Mouse (Mus musculus) midbrain, embryonic 10.5 days (tissue): ENCODE measurements around the gene Calb2. TPM values are rescaled to one million over a fixed set of nuclear protein-coding genes. Genes with fewer than 3 reads are reported as not detected.

ENCODE experiments used
- DNase-seq: peaks from one replicate; pipeline ENCODE4 v3.0.0-alpha.2; 2017; ENCODE audit warnings: low spot score
- H3K27ac ChIP-seq: fragments of 300-500 bp; sonication (generic); replicated peaks from 2 replicates; pipeline ENCODE4 v1.5.1; 2016; ENCODE audit warnings: mild to moderate bottlenecking
- H3K27me3 ChIP-seq: fragments of 300-500 bp; sonication (generic); 2 replicates; pipeline ENCODE4 v1.6.1; 2016; ENCODE audit warnings: low read depth, mild to moderate bottlenecking; ENCODE audit not compliant: poor library complexity, severe bottlenecking
- H3K36me3 ChIP-seq: fragments of 300-500 bp; sonication (generic); 2 replicates; pipeline ENCODE4 v1.6.1; 2016; ENCODE audit warnings: mild to moderate bottlenecking, moderate library complexity
- H3K4me1 ChIP-seq: fragments of 300-500 bp; sonication (generic); 2 replicates; pipeline ENCODE4 v1.6.1; 2016
- H3K4me3 ChIP-seq: fragments of 300-500 bp; sonication (generic); 2 replicates; pipeline ENCODE4 v1.5.1; 2016; ENCODE audit warnings: mild to moderate bottlenecking, moderate library complexity
- H3K9me3 ChIP-seq: fragments of 300-500 bp; sonication (generic); replicated peaks from 2 replicates; pipeline ENCODE4 v1.6.1; 2016; ENCODE audit warnings: mild to moderate bottlenecking
- WGBS: fragments of 180-500 bp; shearing (Covaris S2); methylation state at CpG from one replicate; pipeline ENCODE4 v1.1.7; 2016; 5-methylcytosine and 5-hydroxymethylcytosine counted together
- polyA plus RNA-seq: library from polyadenylated mRNA; unstranded; fragments of >200 nt; fragmentation: Nextera tagmentation; extraction: Ambion mirVana; gene quantifications from 2 replicates; pipeline ENCODE4 v1.2.1, GENCODE M21; 2016

Calb2 gene
- polyA plus RNA-seq, 1 experiment from 2014 or later: 2.4 TPM

GRCm38 (mm10) chr8:110174826-110175225, 6.8 kb upstream of the Calb2 start:
- DNase-seq: no peak

GRCm38 (mm10) chr8:110172161-110172560, 4.2 kb upstream of the Calb2 start:
- H3K4me3 ChIP-seq: no peak overlapping the region
- H3K9me3 ChIP-seq: no peaks in the 10 kb centered on the region
- DNase-seq: no peak
- 53% methylated on average over 6 of the region's 6 CpGs for WGBS
- no peaks in the 10 kb centered on the region for H3K36me3 ChIP-seq
- peaks cover 31% of the 10 kb centered on the region for H3K27me3 ChIP-seq
- H3K27ac ChIP-seq: no peak overlapping the region
- peaks cover 16% of the 10 kb centered on the region for H3K4me1 ChIP-seq

More at GRCm38 (mm10) chr8:110174826-110175225, 6.8 kb upstream of the Calb2 start:
- WGBS: 91% methylated on average over 4 of the region's 4 CpGs
- peaks cover 17% of the 10 kb centered on the region for H3K4me1 ChIP-seq
- H3K36me3 ChIP-seq: no peaks in the 10 kb centered on the region
- peaks cover 5% of the 10 kb centered on the region for H3K27me3 ChIP-seq
- H3K27ac ChIP-seq: no peak overlapping the region
- no peak overlapping the region for H3K4me3 ChIP-seq
- no peaks in the 10 kb centered on the region for H3K9me3 ChIP-seq

GRCm38 (mm10) chr8:110166270-110166669, 1.7 kb downstream of the Calb2 start:
- no peaks in the 10 kb centered on the region for H3K9me3 ChIP-seq
- WGBS: 80% methylated on average over 8 of the region's 8 CpGs
- peaks cover 41% of the 10 kb centered on the region for H3K27me3 ChIP-seq
- no peak overlapping the region for H3K4me3 ChIP-seq
- no peaks in the 10 kb centered on the region for H3K36me3 ChIP-seq
- peaks cover 9% of the 10 kb centered on the region for H3K4me1 ChIP-seq
- no peak for DNase-seq
- no peak overlapping the region for H3K27ac ChIP-seq

GRCm38 (mm10) chr8:110162007-110162406, 6.0 kb downstream of the Calb2 start:
- H3K36me3 ChIP-seq: no peaks in the 10 kb centered on the region
- H3K4me3 ChIP-seq: no peak overlapping the region
- H3K27ac ChIP-seq: no peak overlapping the region
- H3K9me3 ChIP-seq: no peaks in the 10 kb centered on the region
- H3K27me3 ChIP-seq: peaks cover 8% of the 10 kb centered on the region; the same call in 1 of the 2 replicates
- no peak for DNase-seq
- H3K4me1 ChIP-seq: no peaks in the 10 kb centered on the region
- 87% methylated on average over 6 of the region's 6 CpGs for WGBS

GRCm38 (mm10) chr8:110152951-110153350, 15.1 kb downstream of the Calb2 start:
- no peak overlapping the region for H3K27ac ChIP-seq
- no peaks in the 10 kb centered on the region for H3K4me1 ChIP-seq
- no peaks in the 10 kb centered on the region for H3K27me3 ChIP-seq
- no peaks in the 10 kb centered on the region for H3K9me3 ChIP-seq
- no peak for DNase-seq
- no peak overlapping the region for H3K4me3 ChIP-seq
- WGBS: 78% methylated on average over 6 of the region's 6 CpGs
- no peaks in the 10 kb centered on the region for H3K36me3 ChIP-seq

GRCm38 (mm10) chr8:110145538-110145937, 22.5 kb downstream of the Calb2 start:
- Histone ChIP-seq H3K9me3 (no peaks in the 10 kb centered on the region), H3K4me1 (no peaks in the 10 kb centered on the region), H3K27me3 (no peaks in the 10 kb centered on the region), H3K4me3 (no peak overlapping the region), H3K36me3 (no peaks in the 10 kb centered on the region), H3K27ac (no peak overlapping the region)
- 3% methylated on average over 4 of the region's 4 CpGs for WGBS
- peak; percentile 57 for DNase-seq

- no peak overlapping the region for H3K4me3 ChIP-seq
- H3K4me1 ChIP-seq: no peaks in the 10 kb centered on the region
- DNase-seq: no peak
- no peaks in the 10 kb centered on the region for H3K27me3 ChIP-seq
- 84% methylated on average over 4 of the region's 4 CpGs for WGBS
- H3K9me3 ChIP-seq: no peaks in the 10 kb centered on the region
- H3K27ac ChIP-seq: no peak overlapping the region
- no peaks in the 10 kb centered on the region for H3K36me3 ChIP-seq
Observed at GRCm38 (mm10) chr8:110140770-110141169, 27.2 kb downstream of the Calb2 start.

GRCm38 (mm10) chr8:110140156-110140555, 27.9 kb downstream of the Calb2 start:
- WGBS: 80% methylated on average over 3 of the region's 3 CpGs
- H3K9me3 ChIP-seq: no peaks in the 10 kb centered on the region
- no peaks in the 10 kb centered on the region for H3K27me3 ChIP-seq
- no peak overlapping the region for H3K4me3 ChIP-seq
- H3K36me3 ChIP-seq: no peaks in the 10 kb centered on the region
- no peaks in the 10 kb centered on the region for H3K4me1 ChIP-seq
- no peak overlapping the region for H3K27ac ChIP-seq
- DNase-seq: no peak

GRCm38 (mm10) chr8:110135515-110135914, 32.5 kb downstream of the Calb2 start:
- no peak for DNase-seq
- no peak overlapping the region for H3K4me3 ChIP-seq
- H3K9me3 ChIP-seq: no peaks in the 10 kb centered on the region
- H3K4me1 ChIP-seq: no peaks in the 10 kb centered on the region
- H3K27me3 ChIP-seq: no peaks in the 10 kb centered on the region
- H3K36me3 ChIP-seq: no peaks in the 10 kb centered on the region
- H3K27ac ChIP-seq: no peak overlapping the region
- 77% methylated on average over 7 of the region's 7 CpGs for WGBS

- Histone ChIP-seq H3K27ac (no peak overlapping the region), H3K9me3 (no peaks in the 10 kb centered on the region), H3K4me3 (no peak overlapping the region), H3K27me3 (no peaks in the 10 kb centered on the region), H3K36me3 (no peaks in the 10 kb centered on the region), H3K4me1 (no peaks in the 10 kb centered on the region)
- DNase-seq: no peak
- WGBS: 92% methylated on average over 8 of the region's 8 CpGs
Observed at GRCm38 (mm10) chr8:110134236-110134635, 33.8 kb downstream of the Calb2 start.

- WGBS: 24% methylated on average over 13 of the region's 13 CpGs
- Histone ChIP-seq H3K27ac (no peak overlapping the region), H3K4me1 (no peaks in the 10 kb centered on the region), H3K9me3 (0 out of 2 replicates have a peak, but pooled peaks cover 2% of the 10 kb centered on the region), H3K36me3 (no peaks in the 10 kb centered on the region), H3K4me3 (no peak overlapping the region), H3K27me3 (no peaks in the 10 kb centered on the region)
- DNase-seq: peak; percentile 84
Observed at GRCm38 (mm10) chr8:110130537-110130936, 37.5 kb downstream of the Calb2 start.

GRCm38 (mm10) chr8:110119715-110120114, 48.3 kb downstream of the Calb2 start:
- H3K36me3 ChIP-seq: no peaks in the 10 kb centered on the region

GRCm38 (mm10) chr8:110102653-110103052, 65.4 kb downstream of the Calb2 start, which contains the start of gene Gm17720:
Gene Gm17720, minus strand, starts transcription at chr8:110102753.
- no peaks in the 10 kb centered on the region for H3K4me1 ChIP-seq
- H3K4me3 ChIP-seq: no peak within 1 kb of the TSS
- no peaks in the 10 kb centered on the region for H3K36me3 ChIP-seq
- 86% methylated on average over 3 of the region's 3 CpGs for WGBS
- H3K27me3 ChIP-seq: no peaks in the 10 kb centered on the region
- no peaks in the 10 kb centered on the region for H3K9me3 ChIP-seq
- no peak for DNase-seq
- no peak within 1 kb of the TSS for H3K27ac ChIP-seq

More at GRCm38 (mm10) chr8:110119715-110120114, 48.3 kb downstream of the Calb2 start:
- 47% methylated on average over 6 of the region's 6 CpGs for WGBS
- H3K4me1 ChIP-seq: no peaks in the 10 kb centered on the region
- no peaks in the 10 kb centered on the region for H3K27me3 ChIP-seq
- no peak overlapping the region for H3K4me3 ChIP-seq
- no peak overlapping the region for H3K27ac ChIP-seq
- no peaks in the 10 kb centered on the region for H3K9me3 ChIP-seq
- peak; percentile 32 for DNase-seq

- Histone ChIP-seq H3K27ac (no peak overlapping the region), H3K36me3 (no peaks in the 10 kb centered on the region)
- 86% methylated on average over 15 of the region's 15 CpGs for WGBS
Observed at GRCm38 (mm10) chr8:110101676-110102075, 66.3 kb downstream of the Calb2 start.

More at GRCm38 (mm10) chr8:110101676-110102075, 66.3 kb downstream of the Calb2 start:
- no peak for DNase-seq
- Histone ChIP-seq H3K9me3 (no peaks in the 10 kb centered on the region), H3K4me3 (no peak overlapping the region), H3K4me1 (no peaks in the 10 kb centered on the region), H3K27me3 (no peaks in the 10 kb centered on the region)
